Mouse (Mus musculus) ES-Bruce4 (cell line): Measurements from ENCODE around the gene Zmynd19.

Source experiments
- CTCF ChIP-seq: IDR thresholded peaks from one replicate; pipeline ENCODE4 v1.8.1; 2011; ENCODE audit warnings: low read depth, low read length
- POLR2A ChIP-seq: IDR thresholded peaks from one replicate; pipeline ENCODE4 v1.8.1; 2011; ENCODE audit warnings: low read length; ENCODE audit not compliant: insufficient read depth

DNA sequence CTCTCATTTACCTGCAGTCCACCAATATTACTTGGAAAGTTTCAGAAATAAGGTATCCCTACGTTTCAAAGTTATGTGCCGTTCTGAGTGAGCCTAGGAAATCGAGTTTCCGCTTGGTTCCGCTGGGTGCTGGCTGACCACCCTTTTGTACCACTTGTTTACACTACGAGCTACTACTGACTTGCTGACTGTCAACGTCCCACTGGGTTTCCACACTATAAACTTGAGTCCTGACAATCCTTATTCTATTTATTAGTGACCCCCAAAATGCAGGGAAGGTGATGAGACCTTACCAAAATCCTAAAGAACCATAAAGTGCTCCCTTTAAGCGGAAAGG is 29.8 kb upstream of the Zmynd19 start:
- no peak for TF ChIP-seq CTCF
- TF ChIP-seq POLR2A = no peak
